Mouse (Mus musculus): ENCODE measurements around the gene Paqr7. TPM values are rescaled to one million over a fixed set of nuclear protein-coding genes. Genes with fewer than 3 reads are reported as not detected.

Gene Paqr7
- polyA plus RNA-seq, 1 experiment = 58.7 TPM

DNA sequence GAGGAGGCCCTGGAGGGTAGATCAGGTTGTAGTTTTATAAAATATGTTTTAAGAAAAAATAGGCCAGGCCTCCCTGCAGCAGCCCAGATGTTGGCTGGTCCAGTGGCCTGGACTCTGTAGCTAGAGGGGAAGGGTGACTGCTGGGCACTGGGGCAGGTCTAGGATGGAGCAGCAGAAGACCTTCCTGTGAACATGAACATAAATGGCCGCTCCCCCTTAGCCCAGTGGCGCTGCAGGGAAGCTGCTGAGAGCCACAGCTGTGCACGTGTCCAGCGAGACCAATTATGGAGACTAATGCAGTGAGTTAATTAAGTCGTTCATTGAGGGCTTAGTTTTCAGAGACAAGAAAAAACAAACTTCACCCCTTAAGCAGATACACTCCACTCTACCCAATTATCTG, 29.3 kb downstream of the Paqr7 start:
- DNase-seq = no peak
- no peaks in the 10 kb centered on the region for H3K4me1 ChIP-seq (ENCODE audit: control insufficient read depth, insufficient read depth, low read length)
- TF ChIP-seq CTCF (conservative IDR thresholded peaks at IDR 0.05; ENCODE audit: insufficient read depth, insufficient read length, low read depth, low read length) (no peak), POLR2A (IDR thresholded peaks at IDR 0.05; ENCODE audit: low read depth, low read length) (no peak)
- no peak overlapping the region for H3K27ac ChIP-seq (ENCODE audit: insufficient read depth, low read depth, low read length)
- H3K4me3 ChIP-seq (ENCODE audit: insufficient read depth, low read depth, low read length) = no peak overlapping the region
- H3K27me3 ChIP-seq (replicated peaks; ENCODE audit: control insufficient read depth, insufficient read depth, low read length) = no peaks in the 10 kb centered on the region
- WGBS = 67% methylated on average over 5 of the region's 5 CpGs
- peaks cover 8% of the 10 kb centered on the region for H3K36me3 ChIP-seq (ENCODE audit: control insufficient read depth, insufficient read depth, low read length)

- no peak for TF ChIP-seq CTCF (conservative IDR thresholded peaks at IDR 0.05; ENCODE audit: insufficient read depth, insufficient read length, low read depth, low read length)
- no peak for TF ChIP-seq POLR2A (IDR thresholded peaks at IDR 0.05; ENCODE audit: low read depth, low read length)
- Histone ChIP-seq H3K36me3 (ENCODE audit: control insufficient read depth, insufficient read depth, low read length) (peaks cover 8% of the 10 kb centered on the region), H3K4me3 (ENCODE audit: insufficient read depth, low read depth, low read length) (no peak overlapping the region), H3K27me3 (replicated peaks; ENCODE audit: control insufficient read depth, insufficient read depth, low read length) (no peaks in the 10 kb centered on the region), H3K4me1 (ENCODE audit: control insufficient read depth, insufficient read depth, low read length) (no peaks in the 10 kb centered on the region), H3K27ac (ENCODE audit: insufficient read depth, low read depth, low read length) (no peak overlapping the region)
- no peak for DNase-seq
- 79% methylated on average over 5 of the region's 5 CpGs for WGBS
Measured at GRCm38 (mm10) chr4:134526220-134526619, 29.7 kb downstream of the Paqr7 start.

GRCm38 (mm10) chr4:134532928-134533327, 36.4 kb downstream of the Paqr7 start:
- peaks cover 6% of the 10 kb centered on the region for H3K36me3 ChIP-seq (ENCODE audit: control insufficient read depth, insufficient read depth, low read length)
- no peaks in the 10 kb centered on the region for H3K27me3 ChIP-seq (replicated peaks; ENCODE audit: control insufficient read depth, insufficient read depth, low read length)
- 79% methylated on average over 4 of the region's 4 CpGs for WGBS
- TF ChIP-seq POLR2A (IDR thresholded peaks at IDR 0.05; ENCODE audit: low read depth, low read length) (no peak), CTCF (conservative IDR thresholded peaks at IDR 0.05; ENCODE audit: insufficient read depth, insufficient read length, low read depth, low read length) (no peak)
- DNase-seq = no peak
- peaks cover 5% of the 10 kb centered on the region; the same call in 1 of the 2 replicates for H3K4me1 ChIP-seq (ENCODE audit: control insufficient read depth, insufficient read depth, low read length)
- no peak overlapping the region for H3K27ac ChIP-seq (ENCODE audit: insufficient read depth, low read depth, low read length)
- H3K4me3 ChIP-seq (ENCODE audit: insufficient read depth, low read depth, low read length) = no peak overlapping the region

DNA sequence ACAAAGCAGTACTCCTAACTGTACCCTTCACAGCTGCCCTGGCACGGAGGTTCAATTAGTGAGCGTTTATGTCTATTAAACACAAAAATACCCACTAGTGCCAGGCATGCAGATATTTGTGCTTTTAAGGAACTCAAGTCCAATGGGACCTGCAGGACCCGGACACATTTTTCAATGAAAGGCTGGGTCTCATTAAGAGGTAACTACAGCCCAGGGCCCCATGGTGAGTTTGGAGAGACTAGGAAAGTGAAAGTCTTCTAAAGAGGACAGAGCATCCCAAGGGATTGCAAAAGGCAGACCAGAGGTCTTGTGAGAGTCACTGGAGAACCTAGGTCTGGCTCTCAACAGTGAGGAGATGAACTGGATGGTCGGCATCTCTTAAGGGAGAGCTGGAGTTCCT, 36.9 kb downstream of the Paqr7 start:
- DNase-seq = no peak
- peaks cover 4% of the 10 kb centered on the region for H3K36me3 ChIP-seq (ENCODE audit: control insufficient read depth, insufficient read depth, low read length)
- H3K4me3 ChIP-seq (ENCODE audit: insufficient read depth, low read depth, low read length) = no peak overlapping the region

GRCm38 (mm10) chr4:134534124-134534886, 37.8 kb downstream of the Paqr7 start:
- no peak for TF ChIP-seq POLR2A (IDR thresholded peaks at IDR 0.05; ENCODE audit: low read depth, low read length)
- TF ChIP-seq CTCF (conservative IDR thresholded peaks at IDR 0.05; ENCODE audit: insufficient read depth, insufficient read length, low read depth, low read length) = no peak
- peak; percentile 81 for DNase-seq
- H3K27me3 ChIP-seq (replicated peaks; ENCODE audit: control insufficient read depth, insufficient read depth, low read length) = no peaks in the 10 kb centered on the region
- peak overlapping the region; percentile 94 for H3K4me3 ChIP-seq (ENCODE audit: insufficient read depth, low read depth, low read length)
- 1% methylated on average over 57 of the region's 57 CpGs for WGBS
- peaks cover 5% of the 10 kb centered on the region; the same call in 1 of the 2 replicates for H3K4me1 ChIP-seq (ENCODE audit: control insufficient read depth, insufficient read depth, low read length)
- peak overlapping the region; percentile 87 for H3K27ac ChIP-seq (ENCODE audit: insufficient read depth, low read depth, low read length)
- 0 out of 2 replicates have a peak, but pooled peaks cover under 1% of the 10 kb centered on the region for H3K36me3 ChIP-seq (ENCODE audit: control insufficient read depth, insufficient read depth, low read length)

More for the DNA sequence above, 36.9 kb downstream of the Paqr7 start:
- 80% methylated on average over 4 of the region's 4 CpGs for WGBS
- Histone ChIP-seq H3K4me1 (ENCODE audit: control insufficient read depth, insufficient read depth, low read length) (peaks cover 5% of the 10 kb centered on the region; the same call in 1 of the 2 replicates), H3K27ac (ENCODE audit: insufficient read depth, low read depth, low read length) (no peak overlapping the region), H3K27me3 (replicated peaks; ENCODE audit: control insufficient read depth, insufficient read depth, low read length) (no peaks in the 10 kb centered on the region)
- TF ChIP-seq CTCF (conservative IDR thresholded peaks at IDR 0.05; ENCODE audit: insufficient read depth, insufficient read length, low read depth, low read length) (no peak), POLR2A (IDR thresholded peaks at IDR 0.05; ENCODE audit: low read depth, low read length) (no peak)

- H3K4me3 ChIP-seq (ENCODE audit: insufficient read depth, low read depth, low read length) = peak within 1 kb of the TSS; percentile 94
- TF ChIP-seq POLR2A (IDR thresholded peaks at IDR 0.05; ENCODE audit: low read depth, low read length) = no peak
- no peak for TF ChIP-seq CTCF (conservative IDR thresholded peaks at IDR 0.05; ENCODE audit: insufficient read depth, insufficient read length, low read depth, low read length)
- 1% methylated on average over 71 of the region's 71 CpGs for WGBS
- H3K27ac ChIP-seq (ENCODE audit: insufficient read depth, low read depth, low read length) = peak within 1 kb of the TSS; percentile 87
- peaks cover 5% of the 10 kb centered on the region; the same call in 1 of the 2 replicates for H3K4me1 ChIP-seq (ENCODE audit: control insufficient read depth, insufficient read depth, low read length)
- H3K27me3 ChIP-seq (replicated peaks; ENCODE audit: control insufficient read depth, insufficient read depth, low read length) = no peaks in the 10 kb centered on the region
- no peaks in the 10 kb centered on the region for H3K36me3 ChIP-seq (ENCODE audit: control insufficient read depth, insufficient read depth, low read length)
- DNase-seq = peak; percentile 99
Measured at GRCm38 (mm10) chr4:134534932-134535786, 38.7 kb downstream of the Paqr7 start, which contains the start of gene Mtfr1l. Mtfr1l (minus strand) TSS chr4:134535387.

Data from kidney, adult 2 months (tissue).